Mouse (Mus musculus) liver, embryonic 12.5 days (tissue): Measurements from ENCODE around the gene Hcrt. TPM values are rescaled to one million over a fixed set of nuclear protein-coding genes. Genes with fewer than 3 reads are reported as not detected.
A peak's percentile ranks its signal among the peaks of the same experiment; 100 is the strongest.

Experiments used
- ATAC-seq: fragments of 200-750 bp; cut with Nextera tagmentation; 2 replicates; pipeline ENCODE4 v1.8.0; 2017; ENCODE audit warnings: moderate number of reproducible peaks, mild to moderate bottlenecking, moderate library complexity
- H3K27ac ChIP-seq: fragments of 300-500 bp; sonication (generic); 2 replicates; pipeline ENCODE4 v1.5.1; 2016; ENCODE audit warnings: mild to moderate bottlenecking
- H3K27me3 ChIP-seq: fragments of 300-500 bp; sonication (generic); replicated peaks from 2 replicates; pipeline ENCODE4 v1.6.1; 2016; ENCODE audit warnings: mild to moderate bottlenecking, moderate library complexity
- H3K36me3 ChIP-seq: fragments of 300-500 bp; sonication (generic); 2 replicates; pipeline ENCODE4 v1.6.1; 2016; ENCODE audit warnings: mild to moderate bottlenecking, moderate library complexity
- H3K4me1 ChIP-seq: fragments of 300-500 bp; sonication (generic); 2 replicates; pipeline ENCODE4 v1.6.1; 2016
- H3K4me2 ChIP-seq: fragments of 300-500 bp; sonication (generic); 2 replicates; pipeline ENCODE4 v1.6.1; 2016; ENCODE audit warnings: mild to moderate bottlenecking, moderate library complexity
- H3K4me3 ChIP-seq: fragments of 300-500 bp; sonication (generic); 2 replicates; pipeline ENCODE4 v1.5.1; 2016; ENCODE audit warnings: mild to moderate bottlenecking, moderate library complexity
- H3K9ac ChIP-seq: fragments of 300-500 bp; sonication (generic); 2 replicates; pipeline ENCODE4 v1.6.1; 2016; ENCODE audit warnings: mild to moderate bottlenecking, moderate library complexity
- H3K9me3 ChIP-seq: fragments of 300-500 bp; sonication (generic); replicated peaks from 2 replicates; pipeline ENCODE4 v1.6.1; 2016; ENCODE audit warnings: mild to moderate bottlenecking, moderate library complexity
- WGBS: fragments of 180-500 bp; shearing (Covaris S2); methylation state at CpG from one replicate; pipeline ENCODE4 v1.1.7; 2016; ENCODE audit not compliant: insufficient replicate concordance; 5-methylcytosine and 5-hydroxymethylcytosine counted together
- polyA plus RNA-seq: library from polyadenylated mRNA; unstranded; fragments of >200 nt; fragmentation: Nextera tagmentation; extraction: Ambion mirVana; gene quantifications from 2 replicates; pipeline ENCODE4 v1.2.1, GENCODE M21; 2016

Hcrt gene
- polyA plus RNA-seq, 1 experiment from 2014 or later, result not detected

GRCm38 (mm10) chr11:100785774-100786173 is 23.0 kb upstream of the Hcrt start:
- H3K36me3 ChIP-seq, result peaks cover 99% of the 10 kb centered on the region
- H3K4me3 ChIP-seq, result no peak overlapping the region
- H3K27ac ChIP-seq, result no peak overlapping the region
- no peaks in the 10 kb centered on the region for H3K9me3 ChIP-seq
- no peaks in the 10 kb centered on the region for H3K27me3 ChIP-seq
- no peak overlapping the region for H3K9ac ChIP-seq
- H3K4me2 ChIP-seq, result no peak overlapping the region
- no peak for ATAC-seq
- H3K4me1 ChIP-seq, result no peaks in the 10 kb centered on the region
- WGBS, result 85% methylated on average over 2 of the region's 2 CpGs

- Histone ChIP-seq H3K27me3 (no peaks in the 10 kb centered on the region), H3K9ac (no peak overlapping the region), H3K4me1 (no peaks in the 10 kb centered on the region), H3K27ac (no peak overlapping the region), H3K4me3 (no peak overlapping the region), H3K4me2 (no peak overlapping the region), H3K9me3 (no peaks in the 10 kb centered on the region), H3K36me3 (peaks cover 98% of the 10 kb centered on the region)
- ATAC-seq, result no peak
- 82% methylated on average over 8 of the region's 8 CpGs for WGBS
Observed at GRCm38 (mm10) chr11:100784286-100784685, 21.6 kb upstream of the Hcrt start.

- Histone ChIP-seq H3K9ac (no peak overlapping the region), H3K4me1 (no peaks in the 10 kb centered on the region), H3K36me3 (peaks cover 88% of the 10 kb centered on the region), H3K27me3 (no peaks in the 10 kb centered on the region), H3K27ac (no peak overlapping the region), H3K9me3 (no peaks in the 10 kb centered on the region), H3K4me3 (no peak overlapping the region), H3K4me2 (no peak overlapping the region)
- ATAC-seq, result no peak
- 80% methylated on average over 13 of the region's 13 CpGs for WGBS
Observed at GRCm38 (mm10) chr11:100782568-100782967, 19.8 kb upstream of the Hcrt start.

DNA sequence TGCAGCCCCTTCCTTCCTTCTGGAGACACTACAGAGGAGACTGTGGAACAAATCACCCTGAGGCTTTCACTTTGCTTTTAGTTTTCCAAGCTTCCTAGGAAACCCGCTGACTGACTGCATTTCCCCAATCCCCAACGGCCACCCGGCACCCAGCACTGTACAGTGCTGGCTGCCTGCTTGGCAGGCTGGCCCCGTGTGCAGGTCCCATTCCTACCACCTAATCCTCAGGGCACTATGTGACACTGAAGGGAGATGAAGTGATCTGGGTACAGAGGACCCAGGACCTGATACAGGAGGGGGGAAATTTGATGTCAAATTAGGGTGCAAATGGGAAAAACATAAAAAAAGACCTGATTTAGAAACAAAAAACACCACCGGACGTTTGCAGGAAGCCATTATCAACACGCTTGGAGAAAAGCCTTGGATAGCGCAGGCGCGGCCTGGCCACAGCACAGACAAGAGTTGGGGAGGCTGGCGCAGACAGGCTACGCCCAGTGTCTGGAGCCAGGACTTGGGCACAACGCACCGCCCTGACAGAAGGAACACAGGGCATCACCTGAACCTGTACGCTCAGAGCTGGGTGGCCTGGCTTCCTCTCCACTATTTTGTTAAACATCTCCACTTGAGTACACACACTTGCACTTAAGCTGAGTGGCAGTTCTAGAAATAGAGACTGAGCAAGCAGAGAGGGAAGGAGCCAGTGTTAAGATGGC is 19.2 kb upstream of the Hcrt start:
- Histone ChIP-seq H3K27me3 (no peaks in the 10 kb centered on the region), H3K9ac (no peak overlapping the region), H3K4me1 (no peaks in the 10 kb centered on the region), H3K27ac (no peak overlapping the region), H3K36me3 (peaks cover 83% of the 10 kb centered on the region), H3K4me3 (no peak overlapping the region), H3K4me2 (no peak overlapping the region), H3K9me3 (no peaks in the 10 kb centered on the region)
- 80% methylated on average over 15 of the region's 15 CpGs for WGBS
- no peak for ATAC-seq

DNA sequence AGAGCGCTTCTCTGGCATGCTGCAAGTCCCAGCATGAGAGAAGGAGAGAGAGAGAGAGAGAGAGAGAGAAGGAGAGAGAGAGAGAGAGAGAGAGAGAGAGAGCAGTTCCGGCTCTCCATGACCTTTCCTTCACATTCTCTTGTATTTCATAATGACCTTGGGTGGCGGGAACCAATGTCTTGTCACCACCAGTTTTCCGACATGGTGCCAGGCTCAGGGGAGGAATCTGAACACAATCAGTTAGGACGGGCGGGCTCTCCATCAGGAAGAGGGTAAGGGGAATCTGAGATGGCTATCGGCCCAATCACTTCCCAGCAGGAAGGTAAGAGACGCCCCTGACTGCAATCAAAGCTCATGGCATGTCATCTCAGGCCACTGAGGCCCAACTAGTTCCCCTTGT is 17.5 kb upstream of the Hcrt start:
- Histone ChIP-seq H3K9me3 (no peaks in the 10 kb centered on the region), H3K4me2 (no peak overlapping the region), H3K9ac (no peak overlapping the region), H3K4me3 (no peak overlapping the region), H3K27ac (no peak overlapping the region), H3K36me3 (peaks cover 66% of the 10 kb centered on the region), H3K27me3 (no peaks in the 10 kb centered on the region), H3K4me1 (no peaks in the 10 kb centered on the region)
- WGBS, result 77% methylated on average over 8 of the region's 8 CpGs
- no peak for ATAC-seq

- no peak overlapping the region for H3K4me2 ChIP-seq
- no peak for ATAC-seq
- WGBS, result 50% methylated on average over 3 of the region's 3 CpGs
Observed at GRCm38 (mm10) chr11:100778069-100778468, 15.3 kb upstream of the Hcrt start.

GRCm38 (mm10) chr11:100775921-100776320 is 13.2 kb upstream of the Hcrt start:
- ATAC-seq, result no peak
- no peak overlapping the region for H3K4me2 ChIP-seq

More at GRCm38 (mm10) chr11:100778069-100778468, 15.3 kb upstream of the Hcrt start:
- Histone ChIP-seq H3K27ac (no peak overlapping the region), H3K9me3 (no peaks in the 10 kb centered on the region), H3K4me1 (no peaks in the 10 kb centered on the region), H3K4me3 (no peak overlapping the region), H3K36me3 (peaks cover 46% of the 10 kb centered on the region), H3K9ac (no peak overlapping the region), H3K27me3 (no peaks in the 10 kb centered on the region)

GRCm38 (mm10) chr11:100774261-100774660 is 11.5 kb upstream of the Hcrt start:
- Histone ChIP-seq H3K27ac (no peak overlapping the region), H3K4me3 (no peak overlapping the region), H3K9ac (no peak overlapping the region), H3K4me2 (no peak overlapping the region), H3K4me1 (peaks cover 12% of the 10 kb centered on the region), H3K36me3 (peaks cover 8% of the 10 kb centered on the region), H3K9me3 (no peaks in the 10 kb centered on the region), H3K27me3 (no peaks in the 10 kb centered on the region)
- ATAC-seq, result no peak
- WGBS, result 61% methylated on average over 4 of the region's 4 CpGs

More at GRCm38 (mm10) chr11:100775921-100776320, 13.2 kb upstream of the Hcrt start:
- Histone ChIP-seq H3K4me3 (no peak overlapping the region), H3K27me3 (no peaks in the 10 kb centered on the region), H3K27ac (no peak overlapping the region), H3K36me3 (peaks cover 24% of the 10 kb centered on the region), H3K9me3 (no peaks in the 10 kb centered on the region), H3K4me1 (peaks cover 5% of the 10 kb centered on the region; the same call in 1 of the 2 replicates), H3K9ac (no peak overlapping the region)
- WGBS, result 83% methylated on average over 10 of the region's 10 CpGs

DNA sequence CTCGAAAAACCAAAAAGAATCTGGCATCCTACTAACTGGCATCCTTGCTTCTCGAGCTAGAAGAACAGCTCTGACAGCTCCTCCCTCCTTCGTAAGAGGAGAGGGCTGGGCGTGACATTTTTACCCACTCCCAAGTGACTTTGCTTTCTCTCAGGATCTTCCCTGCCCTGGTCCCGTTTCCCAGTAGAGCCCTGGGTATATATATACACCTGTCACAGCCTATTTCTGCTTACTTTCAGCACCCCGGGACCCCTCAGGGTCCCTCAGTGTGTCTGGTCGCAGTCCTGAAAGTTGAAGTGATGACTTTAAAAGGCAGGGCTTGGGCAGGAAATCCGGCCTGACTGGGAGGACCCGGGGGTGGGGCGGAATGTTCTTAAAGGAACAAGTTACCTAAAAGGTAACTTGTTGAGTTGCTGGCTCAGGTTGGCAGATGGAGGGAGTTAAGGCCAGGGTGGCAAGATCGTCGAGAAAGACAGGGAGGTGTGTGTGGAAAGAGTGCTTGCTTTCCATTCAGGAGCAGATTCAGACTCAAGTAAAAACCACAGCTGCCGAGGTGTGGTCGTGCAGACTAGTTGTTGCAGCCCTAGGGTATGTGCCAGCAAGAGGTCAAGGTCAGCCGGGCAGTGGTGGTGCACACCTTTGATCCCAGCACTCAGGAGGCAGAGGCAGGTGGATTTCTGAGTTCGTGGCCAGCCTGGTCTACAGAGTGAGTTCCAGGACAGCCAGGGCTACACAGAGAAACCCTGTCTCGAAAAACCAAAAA is 8.1 kb upstream of the Hcrt start, which contains the start of gene Ghdc:
Gene Ghdc, minus strand, starts transcription at position 312 of the 763 bp plus-strand sequence.
- Histone ChIP-seq H3K4me2 (peak within 1 kb of the TSS; percentile 71), H3K27ac (0 out of 2 replicates have a peak within 1 kb of the TSS, but pooled peaks have one; percentile 36), H3K4me3 (peak within 1 kb of the TSS; percentile 61), H3K9me3 (no peaks in the 10 kb centered on the region), H3K9ac (peak within 1 kb of the TSS; percentile 62), H3K36me3 (no peaks in the 10 kb centered on the region), H3K4me1 (peaks cover 12% of the 10 kb centered on the region), H3K27me3 (no peaks in the 10 kb centered on the region)
- 7% methylated on average over 17 of the region's 17 CpGs for WGBS
- peak; percentile 57 for ATAC-seq

- no peak for ATAC-seq
- Histone ChIP-seq H3K27ac (no peak overlapping the region), H3K4me1 (peaks cover 12% of the 10 kb centered on the region), H3K4me2 (peak overlapping the region; percentile 71), H3K36me3 (no peaks in the 10 kb centered on the region), H3K9ac (no peak overlapping the region), H3K27me3 (no peaks in the 10 kb centered on the region), H3K4me3 (peak overlapping the region; percentile 61), H3K9me3 (no peaks in the 10 kb centered on the region)
- WGBS, result 58% methylated on average over 6 of the region's 6 CpGs
Observed at GRCm38 (mm10) chr11:100769980-100770379, 7.2 kb upstream of the Hcrt start.

GRCm38 (mm10) chr11:100767871-100768270 is 5.1 kb upstream of the Hcrt start:
- Histone ChIP-seq H3K4me1 (peaks cover 12% of the 10 kb centered on the region), H3K9me3 (no peaks in the 10 kb centered on the region), H3K9ac (no peak overlapping the region), H3K4me2 (no peak overlapping the region), H3K4me3 (no peak overlapping the region), H3K27me3 (peaks cover 9% of the 10 kb centered on the region), H3K27ac (no peak overlapping the region), H3K36me3 (no peaks in the 10 kb centered on the region)
- 86% methylated on average over 5 of the region's 5 CpGs for WGBS
- ATAC-seq, result no peak

GRCm38 (mm10) chr11:100766726-100767125 is 4.0 kb upstream of the Hcrt start:
- H3K27ac ChIP-seq, result no peak overlapping the region
- no peak for ATAC-seq
- H3K4me2 ChIP-seq, result no peak overlapping the region

More at GRCm38 (mm10) chr11:100766726-100767125, 4.0 kb upstream of the Hcrt start:
- H3K9me3 ChIP-seq, result no peaks in the 10 kb centered on the region
- H3K4me1 ChIP-seq, result peaks cover 16% of the 10 kb centered on the region
- 74% methylated on average over 9 of the region's 9 CpGs for WGBS
- peaks cover 20% of the 10 kb centered on the region for H3K27me3 ChIP-seq
- no peak overlapping the region for H3K9ac ChIP-seq
- no peaks in the 10 kb centered on the region for H3K36me3 ChIP-seq
- no peak overlapping the region for H3K4me3 ChIP-seq
